Mouse (Mus musculus): Measurements from ENCODE around the gene Gnai3. TPM values are rescaled to one million over a fixed set of nuclear protein-coding genes. Genes with fewer than 3 reads are reported as not detected.

Gene Gnai3
- total RNA-seq (2023) = 113 and 120 TPM in 2 replicates

GRCm38 (mm10) chr3:108145534-108146445, at the start of gene Gnai3:
TSS of gene Gnai3 (minus strand) at chr3:108146146.

GRCm38 (mm10) chr3:108186098-108187047, 40.4 kb upstream of the Gnai3 start, which contains the start of gene Amigo1:
TSS of gene Amigo1 (plus strand) at chr3:108186335.

GRCm38 (mm10) chr3:108154656-108155055, 8.7 kb upstream of the Gnai3 start, which contains the start of gene Gpr61:
TSS of gene Gpr61 (minus strand) at chr3:108154882.

GRCm38 (mm10) chr3:108092536-108093115, 53.3 kb downstream of the Gnai3 start, which contains the start of gene Gnat2:
TSS of gene Gnat2 (plus strand) at chr3:108092789.

DNA sequence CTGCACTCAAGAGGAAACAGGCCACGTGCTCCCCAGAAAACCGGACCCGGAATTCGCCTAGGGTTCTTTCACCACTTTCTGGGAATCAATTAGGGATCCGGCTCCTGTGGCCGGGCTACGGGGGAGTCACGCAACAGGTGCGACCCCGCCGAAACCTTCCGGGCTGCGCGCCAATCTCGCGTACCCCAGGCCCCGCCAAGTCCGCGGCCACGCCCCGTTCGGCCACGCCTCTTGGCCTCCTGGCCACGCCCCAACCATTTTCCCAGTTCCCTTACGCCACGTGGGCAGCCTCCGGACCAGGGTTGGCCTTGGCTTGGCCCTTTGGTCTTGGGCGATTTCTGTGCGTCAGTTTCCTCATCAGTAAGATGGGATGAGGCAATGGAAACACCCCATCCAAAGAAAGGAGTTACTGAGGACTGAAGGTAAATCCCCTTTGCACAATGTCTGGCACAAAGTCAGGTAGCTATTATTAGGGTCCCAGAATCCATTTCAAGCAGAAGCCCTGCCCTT, 59.4 kb downstream of the Gnai3 start, which contains the start of gene Ampd2:
Gene Ampd2 (minus strand): TSS at position 182 of the 510 bp plus-strand sequence.

Other genes starting within 250 kb of the Gnai3 start
- 0.44 and 0.75 TPM in 2 replicates for gene Gstm7, start 214.3 kb downstream of the Gnai3 start, total RNA-seq (2023)
- gene Gstm6, start 202.4 kb downstream of the Gnai3 start, total RNA-seq (2023) = not detected in 2 replicates
- gene Gstm3, start 176.9 kb downstream of the Gnai3 start, total RNA-seq (2023) = not detected in 2 replicates
- not detected in 2 replicates for gene Gstm2, start 159.7 kb downstream of the Gnai3 start, total RNA-seq (2023)
- gene Gstm1, start 128.2 kb downstream of the Gnai3 start, total RNA-seq (2023) = 84.1 TPM in 2 replicates
- gene Gstm4, start 101.3 kb downstream of the Gnai3 start, total RNA-seq (2023) = 5.0 and 5.9 TPM in 2 replicates
- 66.8 and 71.1 TPM in 2 replicates for gene Ampd2, start 59.5 kb downstream of the Gnai3 start, total RNA-seq (2023)
- gene Gnat2, start 53.4 kb downstream of the Gnai3 start, total RNA-seq (2023) = not detected in 2 replicates
- not detected in 2 replicates for gene Gpr61, start 8.7 kb upstream of the Gnai3 start, total RNA-seq (2023)
- 0.50 and 0.69 TPM in 2 replicates for gene Amigo1, start 40.2 kb upstream of the Gnai3 start, total RNA-seq (2023)
- gene Cyb561d1, start 55.1 kb upstream of the Gnai3 start, total RNA-seq (2023) = 39.0 and 42.1 TPM in 2 replicates
- 10.2 and 11.0 TPM in 2 replicates for gene Atxn7l2, start 64.8 kb upstream of the Gnai3 start, total RNA-seq (2023)
- gene Sypl2, start 80.5 kb upstream of the Gnai3 start, total RNA-seq (2023) = not detected in 2 replicates
- 21.8 and 27.1 TPM in 2 replicates for gene Psma5, start 110.8 kb upstream of the Gnai3 start, total RNA-seq (2023)
- gene Sort1, start 137.9 kb upstream of the Gnai3 start, total RNA-seq (2023) = 139 and 173 TPM in 2 replicates
- gene Mybphl, start 218.8 kb upstream of the Gnai3 start, total RNA-seq (2023) = 0.32 TPM in 1 of 2 replicates, not detected in the other
- 6.2 TPM in 2 replicates for gene Psrc1, start 237.7 kb upstream of the Gnai3 start, total RNA-seq (2023)